Mouse (Mus musculus) olfactory bulb, adult 2 months (tissue): ENCODE data around the gene Nmrk1. TPM values are rescaled to one million over a fixed set of nuclear protein-coding genes. Genes with fewer than 3 reads are reported as not detected.

Source experiments
- H3K27ac ChIP-seq: fragments of 200-500 bp; 2 replicates; pipeline ENCODE4 v1.5.1; 2012; ENCODE audit warnings: low read depth, low read length; ENCODE audit not compliant: insufficient read depth
- H3K4me1 ChIP-seq: fragments of 200-500 bp; 2 replicates; pipeline ENCODE4 v1.6.1; 2012; ENCODE audit warnings: low read length; ENCODE audit not compliant: control insufficient read depth, insufficient read depth
- H3K4me3 ChIP-seq: fragments of 200-500 bp; 2 replicates; pipeline ENCODE4 v1.5.1; 2012; ENCODE audit warnings: mild to moderate bottlenecking, low read depth, low read length, moderate library complexity; ENCODE audit not compliant: insufficient read depth
- CTCF ChIP-seq: fragments of 200-500 bp; IDR thresholded peaks from 2 replicates; pipeline ENCODE4 v1.5.1; 2012; ENCODE audit warnings: low read depth, mild to moderate bottlenecking, low read length, moderate library complexity; ENCODE audit not compliant: insufficient read depth
- POLR2A ChIP-seq: fragments of 200-500 bp; IDR thresholded peaks from 2 replicates; pipeline ENCODE4 v1.6.1; 2012; ENCODE audit warnings: mild to moderate bottlenecking, low read depth, low read length, moderate library complexity; ENCODE audit not compliant: insufficient read depth
- WGBS: fragments of 180-500 bp; shearing (Covaris S2); methylation state at CpG from one replicate; pipeline ENCODE4 v1.1.7; 2018; 5-methylcytosine and 5-hydroxymethylcytosine counted together
- polyA plus RNA-seq: library from polyadenylated mRNA; stranded (reverse); fragments of >200 nt; gene quantifications from 2 replicates; pipeline ENCODE4 v1.2.4, GENCODE M21; 2012; ENCODE audit warnings: low replicate concordance; ENCODE audit not compliant: missing spikeins, insufficient read depth, insufficient read length

The Nmrk1 gene
- polyA plus RNA-seq, 1 experiment: not detected

- Histone ChIP-seq H3K27ac (no peak overlapping the region), H3K4me3 (no peak overlapping the region), H3K4me1 (no peaks in the 10 kb centered on the region)
- no peak for TF ChIP-seq CTCF
- TF ChIP-seq POLR2A: no peak
- 89% methylated on average over 6 of the region's 6 CpGs for WGBS
These were observed 12.3 kb downstream of the Nmrk1 start for GRCm38 (mm10) chr19:18644084-18644483.

- no peaks in the 10 kb centered on the region for H3K4me1 ChIP-seq
- WGBS: 61% methylated on average over 3 of the region's 3 CpGs
- no peak for TF ChIP-seq POLR2A
- TF ChIP-seq CTCF: no peak
- H3K4me3 ChIP-seq: no peak overlapping the region
- no peak overlapping the region for H3K27ac ChIP-seq
These were observed 14.6 kb downstream of the Nmrk1 start for GRCm38 (mm10) chr19:18646397-18646796.

GRCm38 (mm10) chr19:18646853-18647420, 15.2 kb downstream of the Nmrk1 start:
- TF ChIP-seq CTCF: no peak
- TF ChIP-seq POLR2A: no peak
- Histone ChIP-seq H3K4me3 (no peak overlapping the region), H3K27ac (no peak overlapping the region), H3K4me1 (no peaks in the 10 kb centered on the region)
- 85% methylated on average over 5 of the region's 5 CpGs for WGBS

GRCm38 (mm10) chr19:18647775-18648557, 16.2 kb downstream of the Nmrk1 start:
- WGBS: 90% methylated on average over 9 of the region's 9 CpGs
- TF ChIP-seq POLR2A (no peak), CTCF (no peak)
- H3K27ac ChIP-seq: no peak overlapping the region
- H3K4me1 ChIP-seq: no peaks in the 10 kb centered on the region
- H3K4me3 ChIP-seq: no peak overlapping the region

- no peaks in the 10 kb centered on the region for H3K4me1 ChIP-seq
- no peak for TF ChIP-seq POLR2A
- TF ChIP-seq CTCF: no peak
- 93% methylated on average over 6 of the region's 6 CpGs for WGBS
- no peak overlapping the region for H3K4me3 ChIP-seq
- no peak overlapping the region for H3K27ac ChIP-seq
These were observed 16.8 kb downstream of the Nmrk1 start for GRCm38 (mm10) chr19:18648558-18648945.

- WGBS: 84% methylated on average over 4 of the region's 4 CpGs
- Histone ChIP-seq H3K27ac (no peak overlapping the region), H3K4me1 (no peaks in the 10 kb centered on the region), H3K4me3 (no peak overlapping the region)
- no peak for TF ChIP-seq CTCF
- no peak for TF ChIP-seq POLR2A
These were observed 18.2 kb downstream of the Nmrk1 start for GRCm38 (mm10) chr19:18649955-18650354.

- no peaks in the 10 kb centered on the region for H3K4me1 ChIP-seq
- TF ChIP-seq POLR2A (no peak), CTCF (no peak)
- H3K4me3 ChIP-seq: no peak overlapping the region
- H3K27ac ChIP-seq: no peak overlapping the region
- 77% methylated on average over 6 of the region's 6 CpGs for WGBS
These were observed 18.7 kb downstream of the Nmrk1 start for GRCm38 (mm10) chr19:18650473-18650872.

GRCm38 (mm10) chr19:18652592-18652991, 20.8 kb downstream of the Nmrk1 start:
- H3K27ac ChIP-seq: no peak overlapping the region
- WGBS: 68% methylated on average over 4 of the region's 4 CpGs
- no peaks in the 10 kb centered on the region for H3K4me1 ChIP-seq
- no peak overlapping the region for H3K4me3 ChIP-seq
- TF ChIP-seq POLR2A: no peak
- TF ChIP-seq CTCF: no peak

GRCm38 (mm10) chr19:18653058-18653457, 21.3 kb downstream of the Nmrk1 start:
- no peak overlapping the region for H3K27ac ChIP-seq
- H3K4me1 ChIP-seq: no peaks in the 10 kb centered on the region
- H3K4me3 ChIP-seq: no peak overlapping the region
- WGBS: 83% methylated on average over 6 of the region's 6 CpGs
- no peak for TF ChIP-seq CTCF
- TF ChIP-seq POLR2A: no peak
